Mouse (Mus musculus) neural tube, embryonic 12.5 days (tissue): ENCODE results near the gene Myh3. TPM values are rescaled to one million over a fixed set of nuclear protein-coding genes. Genes with fewer than 3 reads are reported as not detected.
A peak's percentile ranks its signal among the peaks of the same experiment; 100 is the strongest.

Experiments
- ATAC-seq: fragments of 200-750 bp; cut with Nextera tagmentation; 2 replicates; pipeline ENCODE4 v1.8.0; 2017; ENCODE audit warnings: low read depth, mild to moderate bottlenecking, moderate TSS enrichment, moderate library complexity; ENCODE audit not compliant: low FRiP score
- H3K27ac ChIP-seq: fragments of 300-500 bp; sonication (generic); 2 replicates; pipeline ENCODE4 v1.5.1; 2016
- H3K27me3 ChIP-seq: fragments of 300-500 bp; sonication (generic); replicated peaks from 2 replicates; pipeline ENCODE4 v1.6.1; 2016; ENCODE audit warnings: mild to moderate bottlenecking
- H3K36me3 ChIP-seq: fragments of 300-500 bp; sonication (generic); 2 replicates; pipeline ENCODE4 v1.6.1; 2016; ENCODE audit warnings: mild to moderate bottlenecking
- H3K4me1 ChIP-seq: fragments of 300-500 bp; sonication (generic); 2 replicates; pipeline ENCODE4 v1.6.1; 2016
- H3K4me2 ChIP-seq: fragments of 300-500 bp; sonication (generic); replicated peaks from 2 replicates; pipeline ENCODE4 v1.6.1; 2016; ENCODE audit warnings: mild to moderate bottlenecking
- H3K4me3 ChIP-seq: fragments of 300-500 bp; sonication (generic); 2 replicates; pipeline ENCODE4 v1.5.1; 2016
- H3K9ac ChIP-seq: fragments of 300-500 bp; sonication (generic); 2 replicates; pipeline ENCODE4 v1.6.1; 2016; ENCODE audit warnings: mild to moderate bottlenecking
- H3K9me3 ChIP-seq: fragments of 300-500 bp; sonication (generic); 2 replicates; pipeline ENCODE4 v1.6.1; 2016; ENCODE audit warnings: mild to moderate bottlenecking
- WGBS: fragments of 180-500 bp; shearing (Covaris S2); methylation state at CpG from one replicate; pipeline ENCODE4 v1.1.7; 2016; 5-methylcytosine and 5-hydroxymethylcytosine counted together
- polyA plus RNA-seq: library from polyadenylated mRNA; unstranded; fragments of >200 nt; fragmentation: Nextera tagmentation; extraction: Ambion mirVana; gene quantifications from 2 replicates; pipeline ENCODE4 v1.2.1, GENCODE M21; 2016

The Myh3 gene
- polyA plus RNA-seq, 1 experiment from 2014 or later: 17.1 TPM

DNA sequence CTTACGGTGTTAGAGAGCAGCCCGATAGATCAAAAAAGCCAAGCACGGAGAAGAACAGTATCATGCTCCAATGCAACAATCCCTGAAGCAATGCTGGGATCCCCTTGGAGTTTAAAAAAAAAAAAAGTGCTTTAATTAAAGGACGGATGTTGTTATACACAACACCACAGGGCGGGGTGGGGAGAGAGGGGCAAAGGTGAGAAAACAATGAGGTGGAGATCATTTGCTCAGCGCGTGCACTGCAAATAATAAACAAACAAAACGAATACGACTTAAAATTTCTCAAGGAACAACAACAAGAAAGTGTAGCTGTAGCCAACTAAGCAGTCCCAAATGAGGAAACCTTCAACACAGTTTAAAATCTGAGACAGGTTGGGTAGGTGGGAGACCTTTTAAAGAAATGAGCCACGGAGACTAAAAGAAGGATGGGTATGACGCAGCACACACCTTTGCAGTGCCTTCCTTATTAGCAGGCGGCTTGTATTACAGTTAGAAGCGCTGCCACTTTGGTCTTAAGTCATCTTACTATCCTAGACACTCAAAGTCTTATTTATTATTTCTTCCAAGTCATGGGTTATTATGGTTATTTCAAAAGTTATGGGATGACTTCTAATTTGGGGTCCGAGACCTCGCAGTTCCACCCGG lies 26.3 kb upstream of the Myh3 start:
- ATAC-seq: peak; percentile 55; the same call in 1 of the 2 replicates
- no peaks in the 10 kb centered on the region for H3K9me3 ChIP-seq
- 9% methylated on average over 16 of the region's 16 CpGs for WGBS
- H3K27ac ChIP-seq: peak overlapping the region; percentile 60; the same call in 1 of the 2 replicates
- H3K4me1 ChIP-seq: peaks cover 16% of the 10 kb centered on the region
- peak overlapping the region; percentile 79 for H3K9ac ChIP-seq
- peak overlapping the region; percentile 77 for H3K4me2 ChIP-seq
- H3K4me3 ChIP-seq: peak overlapping the region; percentile 90
- no peaks in the 10 kb centered on the region for H3K27me3 ChIP-seq
- peaks cover 22% of the 10 kb centered on the region for H3K36me3 ChIP-seq

DNA sequence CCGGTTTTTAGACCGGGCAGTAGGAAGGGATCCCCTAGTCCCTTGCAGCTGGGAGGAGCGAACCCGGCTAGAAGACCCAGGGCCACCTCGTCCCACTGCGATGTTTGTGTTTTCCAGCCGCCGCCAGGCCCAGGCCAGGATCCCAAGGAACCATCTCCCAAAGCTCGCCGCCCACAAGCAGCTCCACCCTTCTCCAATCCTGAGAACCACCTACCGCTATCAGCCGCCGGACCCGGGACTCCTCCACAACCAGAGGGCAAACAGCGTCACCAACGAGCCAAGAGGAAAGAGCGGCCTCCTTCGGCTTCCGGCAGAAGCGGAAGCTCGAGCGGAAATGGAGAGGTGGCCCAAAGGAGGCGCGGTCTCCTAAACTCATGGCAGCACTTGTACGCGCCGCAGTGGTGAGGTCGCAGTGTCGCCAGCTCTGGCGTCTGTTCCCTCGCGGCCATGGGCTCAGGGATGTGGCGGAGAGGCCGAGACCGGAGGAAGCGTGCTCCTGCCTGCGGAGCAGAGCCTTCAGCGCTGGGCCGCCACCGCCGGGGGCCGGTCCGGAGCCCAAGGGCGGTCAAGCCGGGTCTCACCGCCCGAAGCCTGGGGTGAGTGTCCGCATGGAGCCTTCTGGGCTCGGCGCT lies 25.7 kb upstream of the Myh3 start, which contains the start of the genes Adprm and Sco1:
Adprm (minus strand) TSS at position 274 of the 632 bp plus-strand sequence.
Sco1 (plus strand) TSS at position 350 of the 632 bp plus-strand sequence.
- Histone ChIP-seq H3K9me3 (no peaks in the 10 kb centered on the region), H3K4me2 (peak within 1 kb of the TSS; percentile 77), H3K36me3 (peaks cover 26% of the 10 kb centered on the region), H3K4me1 (peaks cover 16% of the 10 kb centered on the region), H3K9ac (peak within 1 kb of the TSS; percentile 79), H3K27me3 (no peaks in the 10 kb centered on the region), H3K4me3 (peak within 1 kb of the TSS; percentile 90), H3K27ac (peak within 1 kb of the TSS; percentile 60)
- ATAC-seq: peak; percentile 92
- under 1% methylated on average over 50 of the region's 50 CpGs for WGBS

DNA sequence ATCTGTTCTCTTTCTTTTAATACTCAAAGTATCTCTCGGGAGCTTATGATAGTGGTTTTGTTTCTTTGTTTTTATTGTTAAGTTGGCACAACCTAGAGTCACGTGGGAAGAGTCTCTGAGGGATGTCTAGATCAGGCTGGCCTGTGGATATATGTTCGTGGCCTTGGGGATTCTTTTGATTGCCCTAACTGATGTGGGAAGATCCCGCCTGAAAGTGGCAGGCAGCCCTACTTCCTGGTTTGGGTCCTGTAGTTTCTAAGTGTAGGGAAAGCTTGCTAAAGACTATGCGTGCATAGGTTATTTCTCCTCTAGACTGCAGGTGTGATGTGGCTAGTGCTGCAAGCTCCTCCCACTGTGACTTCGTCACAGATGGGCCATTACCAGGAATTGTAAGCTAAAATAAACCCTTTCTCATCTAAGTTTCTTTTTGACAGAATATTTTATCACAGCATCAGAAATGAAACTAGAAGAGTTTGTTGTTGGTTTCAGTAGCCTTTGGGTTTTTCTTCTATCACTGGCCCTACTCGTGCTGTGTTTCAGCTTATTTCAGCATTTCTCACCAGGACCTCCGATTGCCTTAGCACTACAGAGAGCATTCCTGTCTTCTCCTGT lies 23.2 kb upstream of the Myh3 start:
- no peak overlapping the region for H3K27ac ChIP-seq
- no peak overlapping the region for H3K4me3 ChIP-seq
- H3K4me1 ChIP-seq: peaks cover 16% of the 10 kb centered on the region
- WGBS: 92% methylated on average over 8 of the region's 8 CpGs
- H3K9me3 ChIP-seq: no peaks in the 10 kb centered on the region
- H3K9ac ChIP-seq: no peak overlapping the region
- H3K4me2 ChIP-seq: no peak overlapping the region
- H3K36me3 ChIP-seq: peaks cover 42% of the 10 kb centered on the region
- no peaks in the 10 kb centered on the region for H3K27me3 ChIP-seq
- ATAC-seq: no peak

DNA sequence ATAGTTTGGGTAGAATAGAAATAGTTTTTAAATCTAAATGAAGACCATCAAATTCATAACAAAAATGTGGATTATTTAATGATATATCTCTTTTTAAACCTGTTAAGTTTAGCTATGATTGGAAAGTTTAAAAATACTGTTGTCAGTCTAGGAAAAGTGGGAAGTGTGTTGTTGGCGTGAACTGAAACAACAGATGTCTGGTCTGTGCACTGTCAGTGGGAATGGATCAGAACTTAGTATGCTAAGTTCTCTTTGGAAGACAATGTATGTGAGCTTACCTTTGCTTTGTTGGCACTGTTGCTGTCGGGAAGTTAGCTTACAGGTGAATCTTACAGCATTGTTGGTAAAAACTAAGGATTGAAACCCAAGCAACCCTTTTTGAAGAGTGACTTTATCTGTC lies 16.8 kb upstream of the Myh3 start:
- no peak overlapping the region for H3K9ac ChIP-seq
- no peak overlapping the region for H3K27ac ChIP-seq
- WGBS: 94% methylated on average over 2 of the region's 2 CpGs
- no peaks in the 10 kb centered on the region for H3K27me3 ChIP-seq
- ATAC-seq: no peak
- no peaks in the 10 kb centered on the region for H3K9me3 ChIP-seq
- H3K4me3 ChIP-seq: no peak overlapping the region
- no peak overlapping the region for H3K4me2 ChIP-seq
- H3K36me3 ChIP-seq: peaks cover 79% of the 10 kb centered on the region
- H3K4me1 ChIP-seq: no peaks in the 10 kb centered on the region

DNA sequence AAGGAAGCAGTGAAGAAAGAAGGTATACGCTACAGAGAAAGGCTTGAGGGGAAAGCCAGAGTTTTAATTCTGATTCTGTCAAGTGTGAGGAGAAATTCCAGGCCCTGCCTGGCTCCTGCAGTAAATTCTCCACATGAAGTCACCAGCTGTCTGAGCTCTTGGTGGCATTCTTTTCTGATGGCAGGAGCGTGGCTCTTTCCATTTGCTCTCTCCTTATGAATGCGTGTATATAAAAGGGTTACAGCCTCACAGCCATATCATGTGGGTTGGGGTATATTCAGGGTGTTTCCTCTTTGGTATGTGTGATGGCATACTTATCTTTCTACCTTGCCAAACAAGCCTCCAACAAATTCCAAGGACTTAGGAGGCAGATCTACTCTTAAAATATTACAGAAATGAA lies 15.4 kb upstream of the Myh3 start:
- H3K9ac ChIP-seq: no peak overlapping the region
- H3K27ac ChIP-seq: no peak overlapping the region
- no peak overlapping the region for H3K4me3 ChIP-seq
- no peaks in the 10 kb centered on the region for H3K9me3 ChIP-seq
- 94% methylated on average over 3 of the region's 3 CpGs for WGBS
- no peaks in the 10 kb centered on the region for H3K4me1 ChIP-seq
- no peak for ATAC-seq
- H3K36me3 ChIP-seq: peaks cover 74% of the 10 kb centered on the region
- no peak overlapping the region for H3K4me2 ChIP-seq
- H3K27me3 ChIP-seq: no peaks in the 10 kb centered on the region

DNA sequence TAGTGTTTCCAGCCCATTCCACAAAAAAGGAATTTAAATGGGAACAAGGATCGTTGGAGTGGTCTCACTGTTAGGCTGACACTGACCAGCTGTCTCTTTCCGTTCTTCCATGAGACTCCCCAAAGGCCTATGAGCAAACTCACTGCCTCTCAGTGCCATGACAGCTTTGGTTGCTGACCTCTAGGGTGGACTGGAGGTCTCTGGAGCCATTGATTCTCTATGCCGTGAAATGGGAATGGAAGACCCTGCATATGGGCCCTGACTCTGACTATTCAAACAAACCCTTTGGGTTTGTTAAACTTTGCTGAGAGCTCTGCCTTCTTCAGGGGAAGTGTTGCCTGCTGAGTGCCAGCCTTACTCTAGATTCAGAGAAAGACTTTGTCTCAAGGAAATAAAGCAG lies 10.4 kb upstream of the Myh3 start:
- no peaks in the 10 kb centered on the region for H3K27me3 ChIP-seq
- no peaks in the 10 kb centered on the region for H3K4me1 ChIP-seq
- H3K9me3 ChIP-seq: no peaks in the 10 kb centered on the region
- ATAC-seq: no peak
- no peak overlapping the region for H3K27ac ChIP-seq
- no peak overlapping the region for H3K4me2 ChIP-seq
- 91% methylated on average over 3 of the region's 3 CpGs for WGBS
- peaks cover 40% of the 10 kb centered on the region for H3K36me3 ChIP-seq
- no peak overlapping the region for H3K9ac ChIP-seq
- no peak overlapping the region for H3K4me3 ChIP-seq

DNA sequence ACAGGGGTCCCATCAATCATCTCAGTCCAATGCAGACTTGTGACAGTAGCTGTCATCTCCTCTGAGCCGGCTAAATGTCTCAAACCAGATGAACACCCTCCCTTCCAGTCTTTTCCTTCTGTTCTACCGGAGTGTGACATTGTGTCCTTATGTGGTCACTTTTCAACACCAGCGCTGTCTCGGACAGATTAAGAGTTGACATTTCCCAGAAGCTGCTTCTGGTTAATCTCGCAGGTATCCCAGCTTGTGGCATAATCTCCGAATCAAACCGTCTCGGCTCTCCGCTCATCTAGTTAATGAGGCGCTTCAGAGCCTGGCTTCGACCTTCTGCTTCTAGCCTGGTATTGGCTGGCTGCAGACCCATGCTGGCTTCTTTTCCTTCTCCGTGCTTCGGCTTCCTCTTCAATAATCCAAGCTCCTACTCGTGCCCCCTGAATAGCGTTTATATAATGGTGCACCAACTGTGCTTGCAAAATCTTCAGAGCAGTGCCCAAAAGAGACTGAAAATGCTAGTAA lies 5.4 kb upstream of the Myh3 start:
- Histone ChIP-seq H3K4me2 (no peak overlapping the region), H3K9me3 (no peaks in the 10 kb centered on the region), H3K9ac (no peak overlapping the region), H3K36me3 (no peaks in the 10 kb centered on the region), H3K27me3 (no peaks in the 10 kb centered on the region), H3K4me1 (0 out of 2 replicates have a peak, but pooled peaks cover 4% of the 10 kb centered on the region), H3K27ac (no peak overlapping the region), H3K4me3 (no peak overlapping the region)
- 72% methylated on average over 15 of the region's 15 CpGs for WGBS
- no peak for ATAC-seq

DNA sequence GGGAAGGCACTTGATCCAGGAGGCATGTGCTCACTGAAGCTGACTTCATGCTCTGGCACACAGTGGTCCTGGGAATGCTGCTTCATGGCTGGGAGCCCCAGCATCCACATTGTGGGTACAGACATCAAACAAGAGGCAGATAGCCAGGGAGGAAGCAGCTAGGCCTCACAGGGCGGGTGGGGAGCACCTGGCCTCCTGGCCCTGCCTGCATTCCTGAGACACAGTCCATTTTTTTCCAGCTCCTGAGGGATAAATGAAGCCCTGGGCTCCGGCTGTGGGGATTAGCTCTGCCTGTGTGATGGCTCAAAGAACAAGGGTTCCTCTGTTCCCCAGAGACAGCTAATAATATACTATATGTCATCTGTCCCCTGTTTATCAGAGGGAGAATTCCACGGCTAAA lies 3.1 kb upstream of the Myh3 start:
- no peak overlapping the region for H3K27ac ChIP-seq
- no peak for ATAC-seq
- no peaks in the 10 kb centered on the region for H3K27me3 ChIP-seq
- H3K4me2 ChIP-seq: no peak overlapping the region
- no peaks in the 10 kb centered on the region for H3K9me3 ChIP-seq
- H3K4me1 ChIP-seq: peaks cover 8% of the 10 kb centered on the region; the same call in 1 of the 2 replicates
- H3K4me3 ChIP-seq: no peak overlapping the region
- no peaks in the 10 kb centered on the region for H3K36me3 ChIP-seq
- H3K9ac ChIP-seq: no peak overlapping the region
- WGBS: 39% methylated on average over 3 of the region's 3 CpGs

DNA sequence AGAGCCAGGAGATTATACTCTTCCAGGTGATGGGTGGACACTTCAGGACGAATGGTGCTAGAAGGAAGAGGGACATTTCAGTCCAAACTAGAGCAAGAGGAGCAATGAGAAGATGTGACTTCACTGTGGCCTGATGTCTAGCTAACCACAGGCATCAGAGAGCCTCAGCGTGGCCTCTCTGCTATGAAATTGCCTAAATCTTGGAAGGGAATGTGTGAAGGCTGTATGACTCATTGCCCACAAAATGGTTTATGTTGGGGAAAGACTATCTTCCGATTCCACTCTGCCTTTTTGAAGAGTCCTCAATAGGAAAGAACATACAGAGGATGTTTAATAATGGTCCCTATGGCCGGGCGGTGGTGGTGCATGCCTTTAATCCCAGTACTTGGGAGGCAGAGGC lies 1.3 kb upstream of the Myh3 start:
- Histone ChIP-seq H3K27ac (no peak overlapping the region), H3K9me3 (no peaks in the 10 kb centered on the region), H3K4me3 (no peak overlapping the region), H3K4me1 (peaks cover 18% of the 10 kb centered on the region; the same call in 1 of the 2 replicates), H3K27me3 (no peaks in the 10 kb centered on the region), H3K9ac (no peak overlapping the region), H3K4me2 (no peak overlapping the region), H3K36me3 (no peaks in the 10 kb centered on the region)
- no peak for ATAC-seq
- WGBS: 92% methylated on average over 5 of the region's 5 CpGs

DNA sequence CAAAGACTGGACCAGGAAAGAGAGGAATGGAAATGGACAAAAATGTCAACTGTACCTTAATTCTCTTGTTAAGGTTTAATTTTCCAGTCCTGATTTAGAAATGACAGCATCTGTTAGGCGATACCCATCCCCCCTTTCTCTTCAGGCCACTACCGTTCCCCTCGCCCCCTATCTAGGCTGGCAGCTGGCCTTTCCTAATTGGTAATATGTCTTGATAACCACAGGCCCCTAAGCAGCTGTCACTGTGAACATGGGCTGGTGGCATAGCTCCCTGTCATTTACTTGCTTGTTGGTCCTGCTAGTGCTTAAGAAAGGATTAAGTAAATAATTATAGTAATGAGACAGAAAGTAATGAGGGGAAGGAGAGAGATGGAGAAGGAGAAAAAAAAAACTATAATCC lies 665 bp upstream of the Myh3 start:
- Histone ChIP-seq H3K27me3 (no peaks in the 10 kb centered on the region), H3K27ac (no peak overlapping the region), H3K9me3 (no peaks in the 10 kb centered on the region), H3K4me1 (peaks cover 18% of the 10 kb centered on the region; the same call in 1 of the 2 replicates), H3K4me3 (no peak overlapping the region), H3K4me2 (no peak overlapping the region), H3K9ac (no peak overlapping the region), H3K36me3 (no peaks in the 10 kb centered on the region)
- 48% methylated on average over 3 of the region's 3 CpGs for WGBS
- ATAC-seq: no peak

DNA sequence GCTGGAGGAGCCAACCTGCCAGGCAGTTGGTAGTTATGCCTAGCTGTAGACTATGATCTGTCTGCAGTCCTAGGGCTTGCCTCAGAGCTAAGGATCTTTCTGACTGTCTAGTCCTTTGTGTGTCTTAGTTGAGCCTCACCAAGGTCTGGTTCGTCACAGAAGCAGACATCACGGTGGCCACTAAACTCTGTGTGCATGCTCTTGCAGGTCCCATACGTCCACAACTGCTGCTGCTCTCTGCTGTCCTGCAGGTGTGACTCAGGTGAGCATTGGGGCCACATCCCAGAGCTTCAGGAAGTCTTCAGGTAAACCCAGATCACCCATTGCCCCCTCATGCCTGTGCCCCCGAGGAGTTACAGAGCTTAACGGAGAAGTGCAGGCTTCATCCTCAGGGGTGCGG lies 788 bp downstream of the Myh3 start:
- Histone ChIP-seq H3K4me3 (no peak overlapping the region), H3K4me1 (peaks cover 18% of the 10 kb centered on the region; the same call in 1 of the 2 replicates), H3K4me2 (no peak overlapping the region), H3K36me3 (no peaks in the 10 kb centered on the region), H3K27me3 (peaks cover 7% of the 10 kb centered on the region; the same call in 1 of the 2 replicates), H3K9ac (no peak overlapping the region), H3K9me3 (no peaks in the 10 kb centered on the region), H3K27ac (no peak overlapping the region)
- no peak for ATAC-seq
- WGBS: 93% methylated on average over 6 of the region's 6 CpGs

DNA sequence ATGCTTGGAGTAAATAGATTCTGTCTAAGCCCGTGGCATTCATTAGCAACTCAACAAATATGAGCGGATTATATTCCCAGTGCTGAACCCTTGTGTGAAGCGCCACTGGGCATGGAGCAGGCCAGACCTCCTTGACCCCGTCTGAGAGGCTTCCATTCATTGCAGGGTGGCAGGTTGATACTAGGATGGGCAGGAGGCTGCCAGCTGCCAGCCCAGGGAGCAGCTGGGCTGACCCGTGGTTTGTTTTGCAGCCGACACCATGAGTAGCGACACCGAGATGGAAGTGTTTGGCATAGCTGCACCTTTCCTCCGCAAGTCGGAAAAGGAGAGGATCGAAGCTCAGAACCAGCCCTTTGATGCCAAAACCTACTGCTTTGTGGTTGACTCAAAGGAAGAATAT lies 1.6 kb downstream of the Myh3 start:
- peaks cover 15% of the 10 kb centered on the region; the same call in 1 of the 2 replicates for H3K27me3 ChIP-seq
- 54% methylated on average over 11 of the region's 11 CpGs for WGBS
- no peaks in the 10 kb centered on the region for H3K9me3 ChIP-seq

More for the DNA sequence above, 1.6 kb downstream of the Myh3 start:
- ATAC-seq: no peak
- Histone ChIP-seq H3K9ac (no peak overlapping the region), H3K4me1 (peaks cover 18% of the 10 kb centered on the region; the same call in 1 of the 2 replicates), H3K4me2 (no peak overlapping the region; the same call in 1 of the 2 replicates), H3K27ac (no peak overlapping the region), H3K36me3 (no peaks in the 10 kb centered on the region), H3K4me3 (no peak overlapping the region)
